ENCODE assay signal across 21 mouse cellular contexts in the genomic region with DNA sequence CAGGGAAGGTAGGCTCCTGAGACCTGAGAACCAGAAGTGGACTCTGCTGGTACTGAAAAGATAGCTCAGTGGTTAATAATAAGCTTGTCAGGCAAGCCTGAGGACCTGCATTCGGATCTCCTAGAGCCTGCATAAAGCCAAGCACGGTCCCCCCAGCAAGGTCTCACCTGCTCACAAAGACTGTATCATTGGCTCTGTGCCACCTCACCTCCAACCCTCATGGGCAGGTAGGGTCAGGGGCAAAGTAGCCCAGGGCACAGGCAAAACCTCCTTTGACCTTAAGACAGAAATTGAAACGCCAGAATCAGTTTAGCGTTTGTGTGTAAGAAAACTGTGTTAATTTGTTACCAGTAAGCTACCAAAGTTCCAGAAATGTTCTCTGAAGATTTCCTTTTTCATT.
DNase-seq lines count a peak whose midpoint lies in the region; ATAC-seq and TF ChIP-seq lines count a peak whose summit lies in the region.
"Had no signal": no experiment of that assay in that cellular context is flagged by ENCODE, and none has a peak within 500 bp of the region (broad histone marks: within the 10 kb centered on the region; RNA-seq: fewer than 3 reads in every experiment).

No protein-coding gene starts in this region.

- no peaks in the 10 kb centered on the region for H3K9me3 ChIP-seq in kidney, embryonic 15.5 days (replicated peaks)
- no peaks in the 10 kb centered on the region for H3K9me3 ChIP-seq in midbrain, embryonic 10.5 days (replicated peaks)
- H3K9me3 ChIP-seq: embryonic facial prominence, embryonic 10.5 days; forebrain, embryonic 13.5 days; heart, embryonic 12.5 days had no signal

- H3K4me2 ChIP-seq in kidney, embryonic 15.5 days: no peak overlapping the region
- H3K4me2 ChIP-seq: forebrain, embryonic 13.5 days; heart, embryonic 12.5 days had no signal

- no peaks in the 10 kb centered on the region for H3K36me3 ChIP-seq in kidney, embryonic 15.5 days
- no peaks in the 10 kb centered on the region for H3K36me3 ChIP-seq in kidney, adult 2 months (ENCODE audit: control insufficient read depth, insufficient read depth, low read length)
- H3K36me3 ChIP-seq in midbrain, embryonic 10.5 days: no peaks in the 10 kb centered on the region
- H3K36me3 ChIP-seq: embryonic facial prominence, embryonic 10.5 days; heart, embryonic 12.5 days had no signal

- no peak for TF ChIP-seq POLR2A in kidney, adult 2 months (IDR thresholded peaks at IDR 0.05; ENCODE audit: low read depth, low read length)

- peak; percentile 71 for DNase-seq in kidney, adult 11 months
- peak; percentile 88 for DNase-seq in kidney, adult 2 months
- DNase-seq in kidney, postnatal 10 days: peak; percentile 30
- peak; percentile 11 for DNase-seq in kidney, postnatal 4 days
- DNase-seq in heart, postnatal 25 days (ENCODE audit: low spot score): no peak
- no peak for DNase-seq in adrenal gland, postnatal 14 days
- DNase-seq in midbrain, embryonic 10.5 days (ENCODE audit: low spot score): no peak
- DNase-seq: adrenal gland, postnatal 25 days; B cell, adult 2 months; cerebellum, adult 2 months; cerebellum, postnatal 10 days; forebrain, postnatal 0 days; gastrocnemius, adult 2 months; gastrocnemius, postnatal 25 days; heart, postnatal 36 days had no signal

- ATAC-seq in kidney, embryonic 15.5 days (replicated peaks; ENCODE audit: low FRiP score): no peak
- ATAC-seq: activated CD4-positive, CD25-positive, alpha-beta regulatory T cell, adult 4 months; CD4-positive, CD25-positive, alpha-beta regulatory T cell, adult 4 months; forebrain, embryonic 13.5 days; forebrain, postnatal 0 days had no signal

- 78% methylated on average over 4 of the region's 4 CpGs for WGBS in kidney, embryonic 15.5 days
- WGBS in kidney, adult 2 months: 55% methylated on average over 4 of the region's 4 CpGs
- 87% methylated on average over 4 of the region's 4 CpGs for WGBS in midbrain, embryonic 10.5 days

- H3K27ac ChIP-seq in kidney, embryonic 15.5 days: no peak overlapping the region
- H3K27ac ChIP-seq in kidney, adult 2 months (ENCODE audit: insufficient read depth, low read depth, low read length): no peak overlapping the region; the same call in 1 of the 2 replicates
- H3K27ac ChIP-seq in midbrain, embryonic 10.5 days (replicated peaks): no peak overlapping the region
- H3K27ac ChIP-seq: embryonic facial prominence, embryonic 10.5 days; forebrain, embryonic 13.5 days; gastrocnemius, adult 2 months had no signal

- no peak overlapping the region for H3K4me3 ChIP-seq in kidney, embryonic 15.5 days (replicated peaks)
- no peak overlapping the region for H3K4me3 ChIP-seq in kidney, adult 2 months (ENCODE audit: insufficient read depth, low read depth, low read length)
- no peak overlapping the region for H3K4me3 ChIP-seq in midbrain, embryonic 10.5 days
- H3K4me3 ChIP-seq: embryonic facial prominence, embryonic 10.5 days; forebrain, embryonic 13.5 days; gastrocnemius, adult 2 months; heart, embryonic 12.5 days had no signal

- no peaks in the 10 kb centered on the region for H3K4me1 ChIP-seq in kidney, embryonic 15.5 days
- H3K4me1 ChIP-seq in kidney, adult 2 months (ENCODE audit: control insufficient read depth, insufficient read depth, low read length): peaks cover 2% of the 10 kb centered on the region; the same call in 1 of the 2 replicates
- no peaks in the 10 kb centered on the region for H3K4me1 ChIP-seq in midbrain, embryonic 10.5 days
- H3K4me1 ChIP-seq: embryonic facial prominence, embryonic 10.5 days; forebrain, embryonic 13.5 days; heart, embryonic 12.5 days had no signal

- no peak for TF ChIP-seq CTCF in kidney, adult 2 months (conservative IDR thresholded peaks at IDR 0.05; ENCODE audit: insufficient read depth, insufficient read length, low read depth, low read length)

- H3K9ac ChIP-seq in kidney, embryonic 15.5 days: no peak overlapping the region
- H3K9ac ChIP-seq: forebrain, embryonic 13.5 days; forebrain, postnatal 0 days; heart, embryonic 12.5 days had no signal

- H3K27me3 ChIP-seq in kidney, embryonic 15.5 days: no peaks in the 10 kb centered on the region
- H3K27me3 ChIP-seq in kidney, adult 2 months (replicated peaks; ENCODE audit: control insufficient read depth, insufficient read depth, low read length): no peaks in the 10 kb centered on the region
- no peaks in the 10 kb centered on the region for H3K27me3 ChIP-seq in midbrain, embryonic 10.5 days (ENCODE audit: low read depth, poor library complexity, severe bottlenecking)
- H3K27me3 ChIP-seq: forebrain, embryonic 13.5 days; heart, embryonic 12.5 days had no signal

- intact Hi-C loops in heart, postnatal 25 days (cut with DNase I): no loop called here

Comparison
In these comparisons a context has a peak if more than half of its experiments do, and no peak if none do; other contexts are left out.
1. DNase-seq: peak in kidney, adult 11 months (single experiment), kidney, adult 2 months (single experiment), kidney, postnatal 10 days (single experiment) and kidney, postnatal 4 days (2 of 2); none in heart, postnatal 25 days (single experiment), adrenal gland, postnatal 14 days (single experiment) and midbrain, embryonic 10.5 days (single experiment).